Mouse (Mus musculus) MEL (cell line): Measurements from ENCODE around the gene Olfr1022. TPM values are rescaled to one million over a fixed set of nuclear protein-coding genes. Genes with fewer than 3 reads are reported as not detected.

Source experiments
- DNase-seq: peaks from one replicate; pipeline ENCODE4 v3.0.0; 2011; ENCODE audit warnings: low read depth, low spot score
- H3K27ac ChIP-seq: 2 replicates; pipeline ENCODE4 v1.5.1; 2012; ENCODE audit warnings: low read depth, mild to moderate bottlenecking, control low read depth, low read length, moderate library complexity; ENCODE audit not compliant: control insufficient read depth
- H3K27me3 ChIP-seq, 2 experiments: fragments of 150-350 bp in 1 of 2; sonication (generic) in 1 of 2; 2 replicates each; pipeline ENCODE4 v1.6.1; 2012; ENCODE audit warnings: low read length in 2 of 2, mild to moderate bottlenecking in 2 of 2, improper control_type of control experiment in 1 of 2, moderate library complexity in 1 of 2; ENCODE audit not compliant: insufficient read depth in 2 of 2, control insufficient read depth in 1 of 2
- H3K36me3 ChIP-seq, 2 experiments: 2 replicates each; pipeline ENCODE4 v1.6.1; 2012 to 2014; ENCODE audit warnings: low read length in 2 of 2, improper control_type of control experiment in 1 of 2, inconsistent platforms in 1 of 2, mild to moderate bottlenecking in 1 of 2; ENCODE audit not compliant: insufficient read depth in 2 of 2, control insufficient read depth in 1 of 2
- H3K4me1 ChIP-seq, 2 experiments: fragments of 150-350 bp in 1 of 2; sonication (generic) in 1 of 2; 2 replicates each; pipeline ENCODE4 v1.6.1; 2012; ENCODE audit warnings: low read length in 2 of 2, improper control_type of control experiment in 1 of 2, mild to moderate bottlenecking in 1 of 2; ENCODE audit not compliant: insufficient read depth in 2 of 2, control insufficient read depth in 1 of 2
- H3K4me3 ChIP-seq, 2 experiments: fragments of 150-350 bp in 1 of 2; sonication (generic) in 1 of 2; 2 replicates each; pipeline ENCODE4 v1.5.1; 2012; ENCODE audit warnings: low read depth in 2 of 2, low read length in 2 of 2, mild to moderate bottlenecking in 2 of 2, moderate library complexity in 2 of 2, control low read depth in 1 of 2, improper control_type of control experiment in 1 of 2; ENCODE audit not compliant: control insufficient read depth in 1 of 2, insufficient read depth in 1 of 2
- H3K79me2 ChIP-seq: 2 replicates; pipeline ENCODE4 v1.6.1; 2012; ENCODE audit warnings: mild to moderate bottlenecking, low read length, moderate library complexity; ENCODE audit not compliant: control insufficient read depth, poor library complexity, insufficient read depth
- H3K9ac ChIP-seq: 2 replicates; pipeline ENCODE4 v1.6.1; 2012; ENCODE audit warnings: low read depth, mild to moderate bottlenecking, control low read depth, low read length, moderate library complexity; ENCODE audit not compliant: control insufficient read depth, poor library complexity, severe bottlenecking
- H3K9me3 ChIP-seq: fragments of 150-350 bp; sonication (generic); replicated peaks from 2 replicates; pipeline ENCODE4 v1.6.1; 2012; ENCODE audit warnings: mild to moderate bottlenecking, low read length, improper control_type of control experiment, moderate library complexity; ENCODE audit not compliant: insufficient read depth
- BHLHE40 ChIP-seq: IDR thresholded peaks from 2 replicates; pipeline ENCODE4 v1.6.1; 2012; ENCODE audit warnings: low read depth, mild to moderate bottlenecking, inconsistent platforms, low read length, improper control_type of control experiment, borderline replicate concordance
- CHD2 ChIP-seq: IDR thresholded peaks from 2 replicates; pipeline ENCODE4 v1.6.1; 2011; ENCODE audit warnings: low read length, improper control_type of control experiment
- CTCF ChIP-seq, 3 experiments: IDR thresholded peaks in 2 of 3; conservative IDR thresholded peaks in 1 of 3; 2 replicates each; pipeline ENCODE4 v1.5.1; 2011 to 2012; ENCODE audit warnings: low read length in 3 of 3, low read depth in 2 of 3, mild to moderate bottlenecking in 2 of 3, improper control_type of control experiment in 1 of 3, inconsistent platforms in 1 of 3, mixed read lengths in 1 of 3, moderate library complexity in 1 of 3; ENCODE audit not compliant: control insufficient read depth in 1 of 3, insufficient read depth in 1 of 3, poor library complexity in 1 of 3, severe bottlenecking in 1 of 3
- E2F4 ChIP-seq: IDR thresholded peaks from 2 replicates; pipeline ENCODE4 v1.6.1; 2011; ENCODE audit warnings: low read depth, low read length, improper control_type of control experiment, borderline replicate concordance
- ELF1 ChIP-seq: IDR thresholded peaks from 2 replicates; pipeline ENCODE4 v1.6.1; 2014; ENCODE audit warnings: low read depth, mild to moderate bottlenecking, inconsistent platforms, low read length, improper control_type of control experiment, moderate library complexity
- GABPA ChIP-seq: IDR thresholded peaks from 2 replicates; pipeline ENCODE4 v1.6.1; 2012; ENCODE audit warnings: low read depth, mild to moderate bottlenecking, inconsistent platforms, low read length, improper control_type of control experiment, moderate library complexity
- GATA1 ChIP-seq: IDR thresholded peaks from 2 replicates; pipeline ENCODE4 v1.6.1; 2011; ENCODE audit warnings: low read depth, low read length, improper control_type of control experiment
- KAT2A ChIP-seq: conservative IDR thresholded peaks from 2 replicates; pipeline ENCODE4 v1.6.1; 2012; ENCODE audit warnings: low read depth, low read length, improper control_type of control experiment, inconsistent platforms
- MAX ChIP-seq: IDR thresholded peaks from 2 replicates; pipeline ENCODE4 v1.6.1; 2011; ENCODE audit warnings: low read length, improper control_type of control experiment
- MEF2A ChIP-seq: IDR thresholded peaks from 2 replicates; pipeline ENCODE4 v1.6.1; 2014; ENCODE audit warnings: low read depth, mild to moderate bottlenecking, inconsistent platforms, low read length, improper control_type of control experiment; ENCODE audit not compliant: poor library complexity, insufficient replicate concordance, severe bottlenecking; ENCODE audit errors: extremely low read depth
- MXI1 ChIP-seq: IDR thresholded peaks from 2 replicates; pipeline ENCODE4 v1.6.1; 2011; ENCODE audit warnings: mild to moderate bottlenecking, low read depth, low read length, improper control_type of control experiment
- MYC ChIP-seq: IDR thresholded peaks from 2 replicates; pipeline ENCODE4 v1.6.1; 2011; ENCODE audit warnings: low read depth, mild to moderate bottlenecking, low read length, improper control_type of control experiment, moderate library complexity
- NELFE ChIP-seq: IDR thresholded peaks from 2 replicates; pipeline ENCODE4 v1.6.1; 2011; ENCODE audit warnings: low read depth, low read length, improper control_type of control experiment
- NRF1 ChIP-seq: IDR thresholded peaks from 2 replicates; pipeline ENCODE4 v1.6.1; 2014; ENCODE audit warnings: low read depth, mild to moderate bottlenecking, inconsistent platforms, low read length, improper control_type of control experiment, moderate library complexity; ENCODE audit not compliant: poor library complexity, insufficient read depth, severe bottlenecking
- POLR2A ChIP-seq, 2 experiments: IDR thresholded peaks; 2 replicates each; pipeline ENCODE4 v1.6.1; 2011 to 2012; ENCODE audit warnings: low read length in 2 of 2, mild to moderate bottlenecking in 2 of 2, control low read depth in 1 of 2, improper control_type of control experiment in 1 of 2, low read depth in 1 of 2, moderate library complexity in 1 of 2; ENCODE audit not compliant: control insufficient read depth in 1 of 2, insufficient read depth in 1 of 2, poor library complexity in 1 of 2
- POLR2AphosphoS2 ChIP-seq: IDR thresholded peaks from 2 replicates; pipeline ENCODE4 v1.6.1; 2011; ENCODE audit warnings: low read length, improper control_type of control experiment
- RCOR1 ChIP-seq: IDR thresholded peaks from 2 replicates; pipeline ENCODE4 v1.6.1; 2012; ENCODE audit warnings: low read depth, mild to moderate bottlenecking, inconsistent platforms, low read length, improper control_type of control experiment
- SIN3A ChIP-seq: IDR thresholded peaks from 2 replicates; pipeline ENCODE4 v1.6.1; 2012; ENCODE audit warnings: low read length, improper control_type of control experiment, inconsistent platforms
- SMC3 ChIP-seq: IDR thresholded peaks from 2 replicates; pipeline ENCODE4 v1.6.1; 2011; ENCODE audit warnings: low read depth, low read length, improper control_type of control experiment
- TAL1 ChIP-seq: IDR thresholded peaks from 2 replicates; pipeline ENCODE4 v1.6.1; 2012; ENCODE audit warnings: mild to moderate bottlenecking, inconsistent platforms, low read length, moderate library complexity, mixed read lengths
- USF1 ChIP-seq: IDR thresholded peaks from 2 replicates; pipeline ENCODE4 v1.6.1; 2014; ENCODE audit warnings: low read depth, mild to moderate bottlenecking, inconsistent platforms, low read length, improper control_type of control experiment, moderate library complexity
- USF2 ChIP-seq, 2 experiments: IDR thresholded peaks; 2 replicates each; pipeline ENCODE4 v1.6.1; 2011 to 2012; ENCODE audit warnings: improper control_type of control experiment in 2 of 2, low read length in 2 of 2, borderline replicate concordance in 1 of 2, inconsistent platforms in 1 of 2, low read depth in 1 of 2, mild to moderate bottlenecking in 1 of 2; ENCODE audit not compliant: insufficient read depth in 1 of 2
- ZC3H11A ChIP-seq: IDR thresholded peaks from 2 replicates; pipeline ENCODE4 v1.6.1; 2012; ENCODE audit warnings: low read depth, mild to moderate bottlenecking, inconsistent platforms, low read length, improper control_type of control experiment
- ZKSCAN1 ChIP-seq: IDR thresholded peaks from 2 replicates; pipeline ENCODE4 v1.6.1; 2012; ENCODE audit warnings: low read depth, mild to moderate bottlenecking, inconsistent platforms, low read length, improper control_type of control experiment, moderate library complexity
- ZNF384 ChIP-seq: IDR thresholded peaks from 2 replicates; pipeline ENCODE4 v1.6.1; 2012; ENCODE audit warnings: low read depth, mild to moderate bottlenecking, inconsistent platforms, low read length, improper control_type of control experiment
- polyA plus RNA-seq, 2 experiments: library from polyadenylated mRNA; stranded (reverse) in 1 of 2; unstranded in 1 of 2; fragments of >175 nt in 1 of 2; fragments of >200 nt in 1 of 2; gene quantifications; 2 replicates each; pipeline versions ENCODE4 v1.2.1 to v1.2.4; 2012; ENCODE audit warnings: low replicate concordance in 2 of 2, low read depth in 1 of 2; ENCODE audit not compliant: insufficient read length in 2 of 2, insufficient read depth in 1 of 2, missing spikeins in 1 of 2
- total RNA-seq: library from RNA; depleted of rRNA; stranded (reverse); fragments of 300-350 nt; gene quantifications from 2 replicates; pipeline ENCODE4 v1.2.3, GENCODE M21; 2012

Gene Olfr1022
- total and polyA plus RNA-seq, 3 experiments = not detected

- H3K9ac ChIP-seq = no peak within 1 kb of the TSS
- no peaks in the 10 kb centered on the region for H3K27me3 ChIP-seq
- H3K27ac ChIP-seq = no peak within 1 kb of the TSS
- no peak for DNase-seq
- TF ChIP-seq MYC = no peak
- no peak for TF ChIP-seq CHD2
- no peak for TF ChIP-seq POLR2AphosphoS2
- no peak for TF ChIP-seq CTCF (IDR thresholded peaks at IDR 0.05 in 2 of 3, conservative IDR thresholded peaks at IDR 0.05 in 1 of 3; ENCODE audit: control insufficient read depth in 1 of 3, insufficient read depth in 1 of 3, low read depth in 2 of 3, low read length in 3 of 3, poor library complexity in 1 of 3, severe bottlenecking in 1 of 3)
- TF ChIP-seq GABPA = no peak
- TF ChIP-seq NRF1 = no peak
- no peak for TF ChIP-seq USF1
- no peak for TF ChIP-seq ZKSCAN1
- no peak for TF ChIP-seq POLR2A (IDR thresholded peaks at IDR 0.05; ENCODE audit: control insufficient read depth in 1 of 2, insufficient read depth in 1 of 2, low read depth in 1 of 2, low read length in 2 of 2, poor library complexity in 1 of 2)
- TF ChIP-seq USF2 (IDR thresholded peaks at IDR 0.05; ENCODE audit: borderline replicate concordance in 1 of 2, insufficient read depth in 1 of 2, low read depth in 1 of 2, low read length in 2 of 2) = no peak
- TF ChIP-seq GATA1 = no peak
- TF ChIP-seq BHLHE40 = no peak
- TF ChIP-seq ELF1 = no peak
- H3K9me3 ChIP-seq = no peaks in the 10 kb centered on the region
- H3K36me3 ChIP-seq = no peaks in the 10 kb centered on the region
- no peaks in the 10 kb centered on the region for H3K4me1 ChIP-seq
- no peaks in the 10 kb centered on the region for H3K79me2 ChIP-seq
- H3K4me3 ChIP-seq = no peak within 1 kb of the TSS
Measured at GRCm38 (mm10) chr2:85904952-85905351, 36.6 kb downstream of the Olfr1022 start, which contains the start of gene Olfr1024. Olfr1024 (minus strand) TSS chr2:85905052.

GRCm38 (mm10) chr2:85913197-85913596, 44.8 kb downstream of the Olfr1022 start:
- H3K79me2 ChIP-seq = no peaks in the 10 kb centered on the region
- H3K9ac ChIP-seq = no peak overlapping the region
- H3K36me3 ChIP-seq = no peaks in the 10 kb centered on the region
- H3K27ac ChIP-seq = no peak overlapping the region
- no peak for DNase-seq
- no peaks in the 10 kb centered on the region for H3K9me3 ChIP-seq
- H3K27me3 ChIP-seq = no peaks in the 10 kb centered on the region
- no peak overlapping the region for H3K4me3 ChIP-seq
- no peak for TF ChIP-seq RCOR1
- TF ChIP-seq SMC3 = no peak
- TF ChIP-seq GABPA = no peak
- TF ChIP-seq TAL1 = no peak
- TF ChIP-seq KAT2A = no peak
- no peak for TF ChIP-seq ZC3H11A
- TF ChIP-seq ELF1 = no peak
- TF ChIP-seq USF2 (IDR thresholded peaks at IDR 0.05; ENCODE audit: borderline replicate concordance in 1 of 2, insufficient read depth in 1 of 2, low read depth in 1 of 2, low read length in 2 of 2) = no peak
- TF ChIP-seq MXI1 = no peak
- TF ChIP-seq CHD2 = no peak
- TF ChIP-seq SIN3A = no peak
- no peak for TF ChIP-seq GATA1
- TF ChIP-seq E2F4 = no peak
- TF ChIP-seq MEF2A = no peak
- no peak for TF ChIP-seq POLR2AphosphoS2
- TF ChIP-seq MAX = no peak
- TF ChIP-seq POLR2A (IDR thresholded peaks at IDR 0.05; ENCODE audit: control insufficient read depth in 1 of 2, insufficient read depth in 1 of 2, low read depth in 1 of 2, low read length in 2 of 2, poor library complexity in 1 of 2) = no peak
- no peak for TF ChIP-seq NELFE
- TF ChIP-seq ZNF384 = no peak
- TF ChIP-seq CTCF (IDR thresholded peaks at IDR 0.05 in 2 of 3, conservative IDR thresholded peaks at IDR 0.05 in 1 of 3; ENCODE audit: control insufficient read depth in 1 of 3, insufficient read depth in 1 of 3, low read depth in 2 of 3, low read length in 3 of 3, poor library complexity in 1 of 3, severe bottlenecking in 1 of 3) = no peak
- TF ChIP-seq, all 39 proteins: peak for 0
- no peaks in the 10 kb centered on the region for H3K4me1 ChIP-seq
